15 mouse cellular contexts compared by ENCODE assay signal in genomic region chr10:9204096-9204495, GRCm38 (mm10).
A peak's percentile ranks its signal among the peaks of the same experiment; 100 is the strongest.
DNase-seq lines count a peak whose midpoint lies in the region; ATAC-seq and TF ChIP-seq lines count a peak whose summit lies in the region.
"Had no signal": no experiment of that assay in that cellular context is flagged by ENCODE, and none has a peak within 500 bp of the region (broad histone marks: within the 10 kb centered on the region; RNA-seq: fewer than 3 reads in every experiment).

No protein-coding gene starts in this region.

- no peaks in the 10 kb centered on the region for H3K9me3 ChIP-seq in hindbrain, embryonic 14.5 days (ENCODE audit: control insufficient read depth, low read length)
- H3K9me3 ChIP-seq in hindbrain, embryonic 13.5 days, result no peaks in the 10 kb centered on the region
- H3K9me3 ChIP-seq: embryonic facial prominence, embryonic 12.5 days; hindbrain, embryonic 10.5 days had no signal

- no peaks in the 10 kb centered on the region for H3K36me3 ChIP-seq in hindbrain, embryonic 14.5 days (replicated peaks; ENCODE audit: control insufficient read depth, insufficient read depth)
- no peaks in the 10 kb centered on the region for H3K36me3 ChIP-seq in hindbrain, embryonic 13.5 days
- H3K36me3 ChIP-seq: embryonic facial prominence, embryonic 12.5 days; G1E; hindbrain, embryonic 10.5 days had no signal

- no peak for ATAC-seq in hindbrain, embryonic 14.5 days (ENCODE audit: low FRiP score)
- ATAC-seq in hindbrain, embryonic 13.5 days (ENCODE audit: low FRiP score), result no peak
- ATAC-seq: forebrain, embryonic 14.5 days; liver, postnatal 0 days had no signal

- no peak overlapping the region for H3K4me2 ChIP-seq in hindbrain, embryonic 14.5 days (replicated peaks)
- no peak overlapping the region for H3K4me2 ChIP-seq in hindbrain, embryonic 13.5 days
- H3K4me2 ChIP-seq: embryonic facial prominence, embryonic 12.5 days had no signal

- H3K27ac ChIP-seq in hindbrain, embryonic 14.5 days, result no peak overlapping the region
- H3K27ac ChIP-seq in hindbrain, embryonic 13.5 days, result no peak overlapping the region
- H3K27ac ChIP-seq in left cerebral cortex, adult 2 months, result peak overlapping the region; percentile 4; the same call in 1 of the 2 replicates
- H3K27ac ChIP-seq: embryonic facial prominence, embryonic 12.5 days; hindbrain, embryonic 10.5 days had no signal

- H3K9ac ChIP-seq in hindbrain, embryonic 14.5 days, result no peak overlapping the region
- no peak overlapping the region for H3K9ac ChIP-seq in hindbrain, embryonic 13.5 days
- H3K9ac ChIP-seq: embryonic facial prominence, embryonic 12.5 days; liver, postnatal 0 days had no signal

- no peaks in the 10 kb centered on the region for H3K4me1 ChIP-seq in hindbrain, embryonic 14.5 days (replicated peaks; ENCODE audit: control insufficient read depth, insufficient read depth, low read length)
- no peaks in the 10 kb centered on the region for H3K4me1 ChIP-seq in hindbrain, embryonic 13.5 days (replicated peaks)
- H3K4me1 ChIP-seq: embryonic facial prominence, embryonic 12.5 days; hindbrain, embryonic 10.5 days had no signal

- intact Hi-C loops in left cerebral cortex, adult 2 months (cut with DNase I), result no loop called here

- no peaks in the 10 kb centered on the region for H3K27me3 ChIP-seq in hindbrain, embryonic 14.5 days (ENCODE audit: control insufficient read depth, insufficient read depth, low read length)
- no peaks in the 10 kb centered on the region for H3K27me3 ChIP-seq in hindbrain, embryonic 13.5 days
- H3K27me3 ChIP-seq: embryonic facial prominence, embryonic 12.5 days had no signal

- no peak overlapping the region for H3K4me3 ChIP-seq in hindbrain, embryonic 14.5 days (replicated peaks; ENCODE audit: low read length)
- H3K4me3 ChIP-seq in hindbrain, embryonic 13.5 days, result no peak overlapping the region
- H3K4me3 ChIP-seq in left cerebral cortex, adult 2 months, result no peak overlapping the region
- H3K4me3 ChIP-seq: embryonic facial prominence, embryonic 12.5 days; hindbrain, embryonic 10.5 days had no signal

- DNase-seq in hindbrain, embryonic 14.5 days (ENCODE audit: low spot score), result peak; percentile 3
- peak; percentile 41 to 73 for DNase-seq in frontal cortex, postnatal 36 days (ENCODE audit: low spot score in 2 of 2)
- peak; percentile 32 to 42 for DNase-seq in left cerebral cortex, adult 2 months (ENCODE audit: extremely low spot score in 1 of 2, low spot score in 2 of 2)
- DNase-seq in right cerebral cortex, postnatal 4 days, result peak; percentile 11
- no peak for DNase-seq in urinary bladder, postnatal 36 days (ENCODE audit: low spot score in 2 of 2)
- no peak for DNase-seq in B cell, adult 2 months
- no peak for DNase-seq in c-Kit-positive CD71-positive TER-119-positive erythroid progenitor cells, embryonic 14.5 days (ENCODE audit: low spot score)
- DNase-seq: kidney, adult 9 months; liver, postnatal 0 days; thymus, postnatal 14 days had no signal

- 83% methylated on average over 8 of the region's 8 CpGs for WGBS in hindbrain, embryonic 14.5 days
- 82% methylated on average over 8 of the region's 8 CpGs for WGBS in hindbrain, embryonic 13.5 days

- TF ChIP-seq CTCF in left cerebral cortex, adult 2 months (IDR thresholded peaks at IDR 0.05), result no peak

Comparison
In these comparisons a context has a peak if more than half of its experiments do, and no peak if none do; other contexts are left out.
1. DNase-seq: peak in hindbrain, embryonic 14.5 days (single experiment), frontal cortex, postnatal 36 days (2 of 2), left cerebral cortex, adult 2 months (2 of 2) and right cerebral cortex, postnatal 4 days (single experiment); none in urinary bladder, postnatal 36 days (0 of 2), B cell, adult 2 months (0 of 2) and c-Kit-positive CD71-positive TER-119-positive erythroid progenitor cells, embryonic 14.5 days (single experiment).